ENCODE assay signal across 24 mouse cellular contexts in the genomic region with DNA sequence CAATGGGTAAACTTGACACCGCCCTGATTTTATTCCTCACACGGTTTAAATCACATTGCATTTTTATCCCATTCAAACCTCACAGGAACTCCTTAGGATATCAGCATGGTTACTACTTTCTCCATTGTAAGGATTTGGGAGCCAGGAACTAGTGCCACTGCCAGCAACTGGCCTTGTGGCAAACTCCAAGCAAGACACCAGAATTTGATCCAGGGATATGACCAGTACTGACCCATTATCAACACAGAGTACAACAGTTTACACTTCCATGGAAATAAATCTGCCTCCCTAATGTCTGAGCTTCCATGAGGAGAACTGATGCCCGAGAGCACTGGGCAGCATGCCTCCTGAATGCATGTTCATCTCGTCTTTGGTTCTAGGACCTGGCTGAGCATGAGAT. TPM values are rescaled to one million over a fixed set of nuclear protein-coding genes. Genes with fewer than 3 reads are reported as not detected.
A peak's percentile ranks its signal among the peaks of the same experiment; 100 is the strongest.
DNase-seq lines count a peak whose midpoint lies in the region; ATAC-seq and TF ChIP-seq lines count a peak whose summit lies in the region.
"Had no signal": no experiment of that assay in that cellular context is flagged by ENCODE, and none has a peak within 500 bp of the region (broad histone marks: within the 10 kb centered on the region; RNA-seq: fewer than 3 reads in every experiment).

No protein-coding gene starts in this region.

- no peak for TF ChIP-seq POLR2A in small intestine, adult 2 months (IDR thresholded peaks at IDR 0.05; ENCODE audit: low read depth, low read length)

- no peak for ATAC-seq in forebrain, embryonic 11.5 days (replicated peaks; ENCODE audit: low FRiP score)
- no peak for ATAC-seq in forebrain, embryonic 12.5 days (ENCODE audit: low FRiP score)
- ATAC-seq in heart, embryonic 13.5 days (ENCODE audit: extremely low read depth, insufficient number of reproducible peaks, low FRiP score, low TSS enrichment), result no peak
- no peak for ATAC-seq in liver, embryonic 12.5 days
- ATAC-seq in liver, embryonic 11.5 days (replicated peaks; ENCODE audit: low FRiP score), result no peak
- ATAC-seq: activated CD4-positive, CD25-positive, alpha-beta regulatory T cell, adult 4 months; forebrain, embryonic 15.5 days had no signal

- no peaks in the 10 kb centered on the region for H3K36me3 ChIP-seq in forebrain, embryonic 11.5 days (ENCODE audit: control insufficient read depth, insufficient read depth, low read length)
- no peaks in the 10 kb centered on the region for H3K36me3 ChIP-seq in forebrain, embryonic 12.5 days (replicated peaks)
- no peaks in the 10 kb centered on the region for H3K36me3 ChIP-seq in heart, embryonic 13.5 days
- no peaks in the 10 kb centered on the region for H3K36me3 ChIP-seq in liver, embryonic 12.5 days
- no peaks in the 10 kb centered on the region for H3K36me3 ChIP-seq in liver, embryonic 11.5 days (ENCODE audit: control insufficient read depth, insufficient read depth, low read length)
- 0 out of 2 replicates have a peak, but pooled peaks cover 2% of the 10 kb centered on the region for H3K36me3 ChIP-seq in small intestine, adult 2 months (ENCODE audit: control insufficient read depth, insufficient read depth, low read length)
- H3K36me3 ChIP-seq: forebrain, embryonic 15.5 days; hindbrain, embryonic 13.5 days; kidney, embryonic 15.5 days; neural tube, embryonic 15.5 days; stomach, embryonic 15.5 days had no signal

- no peak overlapping the region for H3K4me3 ChIP-seq in forebrain, embryonic 11.5 days (ENCODE audit: low read depth, low read length)
- no peak overlapping the region for H3K4me3 ChIP-seq in forebrain, embryonic 12.5 days (replicated peaks)
- no peak overlapping the region for H3K4me3 ChIP-seq in heart, embryonic 13.5 days
- no peak overlapping the region for H3K4me3 ChIP-seq in liver, embryonic 12.5 days
- no peak overlapping the region for H3K4me3 ChIP-seq in liver, embryonic 11.5 days (ENCODE audit: low read depth, low read length)
- no peak overlapping the region for H3K4me3 ChIP-seq in small intestine, adult 2 months (ENCODE audit: low read depth, low read length)
- H3K4me3 ChIP-seq: forebrain, embryonic 15.5 days; hindbrain, embryonic 13.5 days; kidney, embryonic 15.5 days; layer of hippocampus, adult 2 months; neural tube, embryonic 15.5 days; stomach, embryonic 15.5 days had no signal

- no peaks in the 10 kb centered on the region for H3K9me3 ChIP-seq in forebrain, embryonic 11.5 days (ENCODE audit: control insufficient read depth, low read length)
- no peaks in the 10 kb centered on the region for H3K9me3 ChIP-seq in forebrain, embryonic 12.5 days
- no peaks in the 10 kb centered on the region for H3K9me3 ChIP-seq in heart, embryonic 13.5 days
- no peaks in the 10 kb centered on the region for H3K9me3 ChIP-seq in liver, embryonic 12.5 days (replicated peaks)
- no peaks in the 10 kb centered on the region for H3K9me3 ChIP-seq in liver, embryonic 11.5 days (ENCODE audit: control insufficient read depth, low read length)
- H3K9me3 ChIP-seq: forebrain, embryonic 15.5 days; hindbrain, embryonic 13.5 days; kidney, embryonic 15.5 days; neural tube, embryonic 15.5 days; stomach, embryonic 15.5 days had no signal

- no peak overlapping the region for H3K27ac ChIP-seq in forebrain, embryonic 11.5 days (ENCODE audit: low read depth, low read length)
- no peak overlapping the region for H3K27ac ChIP-seq in forebrain, embryonic 12.5 days
- no peak overlapping the region; the same call in 1 of the 2 replicates for H3K27ac ChIP-seq in heart, embryonic 13.5 days (replicated peaks)
- H3K27ac ChIP-seq in liver, embryonic 12.5 days, result 0 out of 2 replicates have a peak overlapping the region, but pooled peaks have one; percentile 8
- no peak overlapping the region for H3K27ac ChIP-seq in liver, embryonic 11.5 days (ENCODE audit: low read depth, low read length)
- peak overlapping the region; percentile 36 for H3K27ac ChIP-seq in small intestine, adult 2 months (ENCODE audit: insufficient read depth, low read depth, low read length)
- H3K27ac ChIP-seq: hindbrain, embryonic 13.5 days; kidney, embryonic 15.5 days; layer of hippocampus, adult 2 months; macrophage; neural tube, embryonic 15.5 days; stomach, embryonic 15.5 days had no signal

- 85% methylated on average over 4 of the region's 4 CpGs for WGBS in forebrain, embryonic 11.5 days
- WGBS in forebrain, embryonic 12.5 days, result 80% methylated on average over 4 of the region's 4 CpGs
- WGBS in heart, embryonic 13.5 days, result 82% methylated on average over 4 of the region's 4 CpGs
- WGBS in liver, embryonic 12.5 days (ENCODE audit: insufficient replicate concordance), result 51% methylated on average over 4 of the region's 4 CpGs
- WGBS in liver, embryonic 11.5 days, result 71% methylated on average over 4 of the region's 4 CpGs
- 64% methylated on average over 4 of the region's 4 CpGs for WGBS in small intestine, adult 2 months

- H3K27me3 ChIP-seq in forebrain, embryonic 11.5 days (ENCODE audit: control insufficient read depth, insufficient read depth, low read length), result no peaks in the 10 kb centered on the region
- H3K27me3 ChIP-seq in forebrain, embryonic 12.5 days, result no peaks in the 10 kb centered on the region
- no peaks in the 10 kb centered on the region for H3K27me3 ChIP-seq in heart, embryonic 13.5 days (replicated peaks)
- no peaks in the 10 kb centered on the region for H3K27me3 ChIP-seq in liver, embryonic 12.5 days (replicated peaks)
- H3K27me3 ChIP-seq in liver, embryonic 11.5 days (replicated peaks; ENCODE audit: control insufficient read depth, insufficient read depth, low read length), result no peaks in the 10 kb centered on the region
- no peaks in the 10 kb centered on the region for H3K27me3 ChIP-seq in small intestine, adult 2 months (ENCODE audit: control insufficient read depth, insufficient read depth, low read length)
- H3K27me3 ChIP-seq: forebrain, embryonic 15.5 days; hindbrain, embryonic 13.5 days; neural tube, embryonic 15.5 days; stomach, embryonic 15.5 days had no signal

- TF ChIP-seq CTCF in small intestine, adult 2 months (IDR thresholded peaks at IDR 0.05; ENCODE audit: extremely low read depth, insufficient read length, insufficient replicate concordance, low read depth, low read length), result no peak

- H3K4me1 ChIP-seq in forebrain, embryonic 11.5 days (replicated peaks; ENCODE audit: control insufficient read depth, insufficient read depth, low read length), result no peaks in the 10 kb centered on the region
- no peaks in the 10 kb centered on the region for H3K4me1 ChIP-seq in forebrain, embryonic 12.5 days
- H3K4me1 ChIP-seq in heart, embryonic 13.5 days, result peaks cover 31% of the 10 kb centered on the region
- 0 out of 2 replicates have a peak, but pooled peaks cover 4% of the 10 kb centered on the region for H3K4me1 ChIP-seq in liver, embryonic 12.5 days
- H3K4me1 ChIP-seq in liver, embryonic 11.5 days (replicated peaks; ENCODE audit: control insufficient read depth, insufficient read depth, low read length), result no peaks in the 10 kb centered on the region
- H3K4me1 ChIP-seq in small intestine, adult 2 months (ENCODE audit: control insufficient read depth, insufficient read depth, insufficient read length, low read length), result peaks cover 27% of the 10 kb centered on the region; the same call in 1 of the 2 replicates
- H3K4me1 ChIP-seq: stomach, embryonic 15.5 days had no signal

- peak; percentile 16 for DNase-seq in forebrain, embryonic 11.5 days (ENCODE audit: low spot score)
- no peak for DNase-seq in heart, adult 9 months (ENCODE audit: low spot score in 2 of 2)
- DNase-seq in liver, embryonic 11.5 days (ENCODE audit: low spot score), result no peak
- no peak for DNase-seq in frontal cortex, postnatal 25 days (ENCODE audit: low spot score in 2 of 2)
- DNase-seq: cerebellum, adult 2 months; cerebellum, postnatal 14 days; layer of hippocampus, postnatal 36 days; left cerebral cortex, postnatal 4 days; lung, adult 2 months; midbrain, embryonic 14.5 days; retina, postnatal 1 day; right cerebral cortex, postnatal 14 days had no signal

- H3K9ac ChIP-seq in forebrain, embryonic 11.5 days (ENCODE audit: low read length), result no peak overlapping the region
- H3K9ac ChIP-seq in forebrain, embryonic 12.5 days, result no peak overlapping the region
- no peak overlapping the region for H3K9ac ChIP-seq in heart, embryonic 13.5 days
- H3K9ac ChIP-seq in liver, embryonic 12.5 days, result no peak overlapping the region
- no peak overlapping the region for H3K9ac ChIP-seq in liver, embryonic 11.5 days (ENCODE audit: low read depth, low read length)
- H3K9ac ChIP-seq: forebrain, embryonic 15.5 days; hindbrain, embryonic 13.5 days; kidney, embryonic 15.5 days; neural tube, embryonic 15.5 days; stomach, embryonic 15.5 days had no signal

- no peak overlapping the region for H3K4me2 ChIP-seq in forebrain, embryonic 11.5 days (ENCODE audit: low read depth, low read length, severe bottlenecking)
- no peak overlapping the region for H3K4me2 ChIP-seq in forebrain, embryonic 12.5 days
- peak overlapping the region; percentile 55; the same call in 1 of the 2 replicates for H3K4me2 ChIP-seq in heart, embryonic 13.5 days
- H3K4me2 ChIP-seq in liver, embryonic 12.5 days, result no peak overlapping the region
- no peak overlapping the region for H3K4me2 ChIP-seq in liver, embryonic 11.5 days
- H3K4me2 ChIP-seq: forebrain, embryonic 15.5 days; hindbrain, embryonic 13.5 days; kidney, embryonic 15.5 days; neural tube, embryonic 15.5 days; stomach, embryonic 15.5 days had no signal

RNA-seq across cellular contexts. Expression of a gene that starts 15.5 kb away (rescaled TPM):
- 2.3 and 3.0 TPM in 2 replicates for polyA plus RNA-seq in forebrain, embryonic 11.5 days (2014; fragmentation: Nextera tagmentation; extraction: Ambion mirVana)
- polyA plus RNA-seq in forebrain, embryonic 12.5 days (2016; fragmentation: Nextera tagmentation; extraction: Ambion mirVana), result 1.4 and 1.7 TPM in 2 replicates
- 1.6 and 2.3 TPM in 2 replicates for polyA plus RNA-seq in heart, embryonic 13.5 days (2015; fragmentation: Nextera tagmentation; extraction: Ambion mirVana)
- 4.7 and 4.9 TPM in 2 replicates for polyA plus RNA-seq in liver, embryonic 12.5 days (2016; fragmentation: Nextera tagmentation; extraction: Ambion mirVana)
- 7.8 and 8.7 TPM in 2 replicates for polyA plus RNA-seq in liver, embryonic 11.5 days (2014; fragmentation: Nextera tagmentation; extraction: Ambion mirVana)
- polyA plus RNA-seq in small intestine, adult 2 months (2012; rRNA removed), result 12.1 and 25.3 TPM in 2 replicates
- polyA plus RNA-seq: macrophage had no signal

RNA-seq across cellular contexts. Expression of a gene that starts 57.4 kb away (rescaled TPM):
- polyA plus RNA-seq in forebrain, embryonic 11.5 days (2014; fragmentation: Nextera tagmentation; extraction: Ambion mirVana), result 362 and 367 TPM in 2 replicates
- 413 and 445 TPM in 2 replicates for polyA plus RNA-seq in forebrain, embryonic 12.5 days (2016; fragmentation: Nextera tagmentation; extraction: Ambion mirVana)
- 375 and 413 TPM in 2 replicates for polyA plus RNA-seq in heart, embryonic 13.5 days (2015; fragmentation: Nextera tagmentation; extraction: Ambion mirVana)
- polyA plus RNA-seq in liver, embryonic 12.5 days (2016; fragmentation: Nextera tagmentation; extraction: Ambion mirVana), result 165 and 171 TPM in 2 replicates
- 261 and 285 TPM in 2 replicates for polyA plus RNA-seq in liver, embryonic 11.5 days (2014; fragmentation: Nextera tagmentation; extraction: Ambion mirVana)
- polyA plus RNA-seq in small intestine, adult 2 months (2012; rRNA removed), result 22.8 and 40.8 TPM in 2 replicates

Comparison
In these comparisons a context has a peak if more than half of its experiments do, and no peak if none do; other contexts are left out.
1. H3K27ac ChIP-seq: peak in liver, embryonic 12.5 days (single experiment) and small intestine, adult 2 months (single experiment); none in forebrain, embryonic 11.5 days (single experiment), forebrain, embryonic 12.5 days (single experiment), heart, embryonic 13.5 days (single experiment) and liver, embryonic 11.5 days (single experiment).